Mouse (Mus musculus) kidney, postnatal 36 days (tissue): ENCODE results near the gene 5730522E02Rik.

Experiments used
- DNase-seq, 2 experiments: peaks; one replicate each; pipeline ENCODE4 v3.0.0; 2021 to 2022; ENCODE audit warnings: mixed read lengths in 2 of 2

The 5730522E02Rik gene

DNA sequence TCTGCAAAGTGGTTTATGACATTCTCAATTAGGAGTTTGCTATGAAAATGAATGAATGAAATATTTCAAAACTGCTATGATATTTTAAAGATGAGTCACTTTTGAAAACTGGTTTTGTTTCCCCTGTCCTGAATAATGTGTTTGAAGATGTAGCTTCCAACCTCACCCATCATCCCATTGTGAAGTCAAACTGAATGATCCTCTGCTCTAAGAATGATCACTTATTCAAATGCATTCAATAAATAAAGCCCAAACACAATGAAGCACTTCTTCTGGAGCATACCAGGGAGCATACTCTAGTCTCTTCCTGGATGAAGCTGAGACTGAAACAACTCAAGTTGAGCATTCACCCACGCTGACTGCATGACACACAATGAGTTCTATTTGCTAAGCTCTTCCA is 438.3 kb downstream of the 5730522E02Rik start:
- no peak for DNase-seq

GRCm38 (mm10) chr11:25770991-25771568 is 439.5 kb downstream of the 5730522E02Rik start:
- no peak for DNase-seq

DNA sequence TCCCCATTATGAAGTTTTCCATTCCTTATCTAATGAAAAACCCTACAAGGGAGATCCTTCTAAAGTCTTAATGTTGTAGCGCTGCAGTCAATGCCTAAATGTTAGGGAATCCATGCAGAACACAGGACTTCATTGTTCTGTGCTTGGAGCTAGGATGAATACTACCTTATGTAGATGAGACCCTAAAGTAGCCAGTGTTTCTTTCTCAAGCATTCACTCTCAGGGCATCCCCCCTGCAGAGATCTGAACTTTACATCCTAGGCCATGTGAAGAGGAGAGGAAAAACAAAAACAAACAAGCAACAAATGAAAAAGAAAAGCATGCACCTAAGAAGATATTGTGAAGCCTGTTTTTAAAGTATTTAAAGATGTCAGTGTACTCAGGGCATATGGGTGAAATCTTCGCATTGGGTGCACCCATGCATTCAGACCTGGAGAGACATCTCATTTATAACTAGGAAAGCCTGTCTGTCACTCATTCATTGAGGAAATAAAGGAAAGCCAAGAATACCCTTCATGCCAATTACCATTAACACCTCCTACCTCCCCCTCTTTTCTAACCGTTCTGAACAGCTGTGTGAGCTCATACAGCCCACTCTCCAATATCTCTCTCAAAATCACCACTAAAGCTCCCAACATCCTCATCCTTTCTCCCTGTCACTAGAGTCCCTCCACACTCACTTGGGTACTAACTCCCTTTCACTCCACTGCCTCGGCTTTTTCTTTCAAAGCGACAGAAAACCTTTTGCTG is 442.8 kb downstream of the 5730522E02Rik start:
- no peak for DNase-seq

DNA sequence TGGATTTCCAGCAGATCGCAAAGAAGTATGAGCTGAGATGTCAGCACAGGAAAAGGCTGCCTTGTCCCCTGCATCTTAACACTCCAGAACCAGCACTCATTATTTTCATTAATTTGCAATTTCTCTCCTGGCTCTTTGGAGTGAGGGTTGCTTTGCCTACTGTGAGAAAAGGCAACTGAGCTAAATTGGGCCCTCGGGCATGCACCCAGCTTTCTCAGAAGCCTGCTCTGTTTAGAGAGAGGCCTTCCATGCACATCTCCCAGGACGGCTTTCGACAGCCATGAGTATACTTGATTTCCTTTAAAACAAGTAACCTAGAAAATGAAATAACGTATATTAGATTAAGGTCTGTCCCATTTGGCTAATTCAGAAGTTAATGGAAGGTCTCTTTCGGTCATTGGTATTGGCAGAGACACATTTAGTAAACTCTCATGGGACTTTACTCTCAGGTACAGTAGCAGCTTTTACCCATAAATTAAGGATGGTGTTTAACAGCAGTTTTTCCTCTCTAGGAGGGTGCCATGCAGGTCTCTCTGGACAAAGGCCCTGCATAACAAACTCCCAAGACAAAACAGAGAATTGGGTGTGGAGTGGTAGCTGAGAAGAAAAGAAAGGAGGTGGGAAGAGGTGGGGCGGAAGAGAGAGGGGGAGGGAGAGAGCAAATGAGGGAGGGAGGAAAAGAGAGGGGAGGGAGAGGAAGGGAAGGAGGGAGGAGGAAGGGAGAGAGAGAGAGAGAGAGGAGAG is 457.2 kb downstream of the 5730522E02Rik start:
- DNase-seq: no peak

- no peak for DNase-seq
Observed at GRCm38 (mm10) chr11:25752418-25752817, 458.1 kb downstream of the 5730522E02Rik start.

- DNase-seq: no peak
Observed at GRCm38 (mm10) chr11:25747098-25747862, 463.3 kb downstream of the 5730522E02Rik start.

GRCm38 (mm10) chr11:25743664-25744063 is 466.9 kb downstream of the 5730522E02Rik start:
- DNase-seq: no peak

GRCm38 (mm10) chr11:25737255-25737654 is 473.3 kb downstream of the 5730522E02Rik start:
- no peak for DNase-seq

DNA sequence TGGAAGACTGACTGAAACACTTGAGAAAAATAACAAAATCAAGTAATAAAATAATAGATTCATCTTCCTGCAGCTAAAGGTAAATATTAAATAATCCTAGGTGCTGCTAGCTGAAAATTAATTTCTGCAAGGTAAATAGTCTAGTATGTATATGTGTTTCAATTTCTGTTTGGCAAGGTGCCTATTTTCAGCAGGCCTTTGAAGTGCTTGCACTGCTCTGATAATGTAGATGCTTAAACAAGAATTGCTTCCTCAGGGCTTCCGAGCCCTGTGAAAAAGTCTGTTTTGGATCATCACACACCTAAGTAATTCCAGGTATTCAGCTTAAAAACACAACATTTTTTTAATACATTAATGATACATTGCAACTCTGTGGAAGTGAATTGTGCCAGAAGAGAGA is 481.1 kb downstream of the 5730522E02Rik start:
- DNase-seq: no peak

DNA sequence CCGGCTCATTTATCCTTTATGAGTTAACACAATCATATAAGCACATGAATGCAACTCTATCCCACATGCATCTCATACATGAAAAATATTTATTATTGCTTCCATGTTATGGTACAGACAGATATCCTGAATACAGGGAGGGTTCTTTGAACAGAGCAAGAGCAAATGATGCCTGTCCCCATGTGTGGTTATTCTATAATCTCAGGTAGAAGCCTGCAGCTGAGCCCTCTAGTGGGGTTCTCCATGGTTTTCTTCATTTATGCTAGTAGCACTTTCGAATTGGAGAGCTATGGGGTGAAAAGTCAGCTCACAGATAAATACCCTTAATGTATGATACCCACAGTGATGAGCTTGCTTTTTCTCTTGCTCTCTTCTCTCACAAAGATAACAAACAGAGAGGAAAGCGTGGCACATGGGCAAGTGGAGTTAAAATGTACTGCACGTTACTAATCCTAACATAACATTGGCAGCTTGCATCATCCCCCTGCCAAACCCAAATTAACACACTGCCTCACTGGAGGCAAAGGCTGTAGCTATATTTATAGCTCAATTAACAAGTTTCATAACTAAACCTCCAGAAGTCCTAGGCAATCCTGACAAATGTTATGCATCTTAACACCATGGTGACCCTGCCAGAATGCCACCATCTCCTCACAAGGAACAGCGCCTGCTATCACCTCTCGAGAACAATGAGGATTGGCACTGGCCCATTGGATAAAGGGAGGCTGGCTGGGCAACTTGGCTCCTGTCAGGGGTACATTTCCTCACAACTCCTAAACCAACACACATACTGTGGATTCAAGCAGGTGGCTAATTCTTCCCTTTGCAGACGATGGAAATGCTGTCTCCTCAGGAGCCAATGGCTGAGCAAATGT is 494.9 kb downstream of the 5730522E02Rik start:
- DNase-seq: no peak

GRCm38 (mm10) chr11:25710559-25710958 is 500.0 kb downstream of the 5730522E02Rik start:
- no peak for DNase-seq

DNA sequence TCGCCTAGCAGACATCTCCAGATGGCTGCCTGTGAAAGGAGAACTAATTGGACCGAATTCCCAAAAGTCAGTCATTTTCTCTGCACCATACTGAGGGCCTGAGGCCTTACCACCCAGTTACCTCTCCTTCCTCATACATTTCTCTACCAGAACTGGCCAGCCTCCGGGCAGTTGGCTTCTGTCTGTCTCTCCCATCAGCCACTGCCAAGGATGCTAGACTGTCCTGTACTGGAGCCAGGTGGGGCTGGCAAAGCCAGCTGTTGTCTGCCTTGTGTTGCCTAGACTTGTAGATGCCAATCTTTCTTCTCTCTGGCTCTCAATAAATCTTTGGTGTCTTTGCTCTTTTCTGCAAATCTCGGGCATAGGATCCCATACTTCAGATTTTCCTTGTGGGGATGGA is 500.7 kb downstream of the 5730522E02Rik start:
- DNase-seq: no peak

DNA sequence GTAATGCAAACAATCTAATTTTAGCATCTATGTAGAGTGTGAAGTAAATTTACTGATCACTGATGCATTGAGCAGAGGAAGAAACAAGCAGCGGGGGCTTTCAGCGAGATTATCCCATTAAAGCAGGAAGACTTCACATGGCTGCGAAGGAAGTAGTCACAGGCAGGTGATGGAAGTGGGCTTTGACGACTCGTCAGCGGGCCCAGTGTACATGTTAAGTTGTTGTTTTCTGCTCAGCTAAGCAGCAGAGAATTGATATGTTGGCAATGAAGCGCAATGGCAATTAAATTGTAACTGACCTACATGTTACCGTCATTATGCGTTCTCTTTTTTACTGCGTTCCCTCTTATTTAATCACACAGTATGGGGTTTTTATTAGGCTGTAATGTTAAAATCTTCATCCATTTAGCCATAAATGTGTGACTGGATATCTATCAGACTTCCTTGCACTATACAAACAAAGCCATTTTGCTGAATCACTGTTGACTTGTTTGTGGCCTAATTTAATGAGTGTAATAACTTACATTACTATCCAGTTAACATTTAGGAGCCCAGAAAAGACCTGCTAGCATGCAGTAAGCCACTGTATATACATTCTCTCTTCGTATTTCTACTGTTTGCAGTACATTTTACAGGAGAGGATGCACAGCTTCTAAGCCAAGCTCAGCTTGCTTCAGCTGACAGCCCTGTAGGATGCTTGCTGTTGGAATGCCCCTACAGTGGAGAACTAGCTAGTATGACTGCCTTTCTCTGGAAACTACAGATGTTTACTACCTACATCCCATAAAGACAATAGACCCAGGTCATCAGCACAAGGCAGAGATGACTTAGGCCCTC is 506.0 kb downstream of the 5730522E02Rik start:
- DNase-seq: no peak

GRCm38 (mm10) chr11:25702791-25703190 is 507.8 kb downstream of the 5730522E02Rik start:
- DNase-seq: no peak

GRCm38 (mm10) chr11:25697508-25698193 is 512.9 kb downstream of the 5730522E02Rik start:
- DNase-seq: no peak

DNA sequence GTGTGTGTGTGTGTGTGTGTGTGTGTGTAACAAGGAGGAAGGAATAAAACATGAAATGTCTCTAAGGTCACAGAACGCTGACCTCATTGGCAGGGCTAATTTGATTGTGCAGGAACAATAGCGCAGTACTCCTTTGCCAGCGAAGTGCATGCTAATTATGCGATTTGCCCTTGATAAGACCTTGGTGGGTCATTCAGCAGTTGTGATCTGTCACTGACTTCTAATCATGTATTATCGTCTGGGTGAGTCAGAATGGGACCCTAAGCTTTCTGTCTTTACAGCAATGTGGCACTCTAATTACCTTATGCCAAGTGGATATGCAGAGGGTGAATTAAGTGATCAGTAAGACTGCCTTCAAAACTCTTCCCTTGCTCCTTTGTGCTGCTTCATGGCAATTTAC is 514.4 kb downstream of the 5730522E02Rik start:
- no peak for DNase-seq

- no peak for DNase-seq
Observed at GRCm38 (mm10) chr11:25684731-25685130, 525.8 kb downstream of the 5730522E02Rik start.

DNA sequence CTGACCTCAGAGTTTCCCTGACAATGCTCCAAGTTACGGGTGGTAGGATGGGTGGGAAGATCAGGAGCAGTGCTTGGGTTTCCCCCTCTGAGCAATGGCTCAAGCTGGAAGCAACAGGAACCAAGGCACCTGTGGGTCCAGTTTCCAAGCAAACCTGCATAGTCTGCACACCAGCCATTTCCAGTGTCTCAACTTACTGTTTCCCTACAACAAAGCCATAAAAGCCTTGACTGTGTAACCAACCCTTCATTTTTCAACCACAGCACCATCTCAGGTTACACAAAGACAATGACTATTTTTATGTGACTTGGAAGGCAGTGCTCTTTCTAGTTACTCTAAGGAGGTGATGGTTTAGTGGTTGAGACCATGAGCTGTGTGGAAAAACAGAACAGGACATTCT is 530.7 kb downstream of the 5730522E02Rik start:
- no peak for DNase-seq

GRCm38 (mm10) chr11:25674194-25674593 is 536.4 kb downstream of the 5730522E02Rik start:
- no peak for DNase-seq

GRCm38 (mm10) chr11:25670018-25670417 is 540.5 kb downstream of the 5730522E02Rik start:
- DNase-seq: no peak
